Mouse (Mus musculus): ENCODE results near the gene Camta1. TPM values are rescaled to one million over a fixed set of nuclear protein-coding genes. Genes with fewer than 3 reads are reported as not detected.
A peak's percentile ranks its signal among the peaks of the same experiment; 100 is the strongest.

The Camta1 gene
- total RNA-seq, 1 experiment from 2014 or later, result 34.9 TPM

- ATAC-seq (replicated peaks; ENCODE audit: low read depth, poor library complexity, severe bottlenecking), result no peak
These were observed 229.4 kb downstream of the Camta1 start for GRCm38 (mm10) chr4:151632321-151632720.

GRCm38 (mm10) chr4:151630664-151631063 is 231.0 kb downstream of the Camta1 start:
- no peak for ATAC-seq (replicated peaks; ENCODE audit: low read depth, poor library complexity, severe bottlenecking)

GRCm38 (mm10) chr4:151630231-151630630 is 231.4 kb downstream of the Camta1 start:
- no peak for ATAC-seq (replicated peaks; ENCODE audit: low read depth, poor library complexity, severe bottlenecking)

- no peak for ATAC-seq (replicated peaks; ENCODE audit: low read depth, poor library complexity, severe bottlenecking)
These were observed 242.1 kb downstream of the Camta1 start for GRCm38 (mm10) chr4:151619541-151620016.

GRCm38 (mm10) chr4:151618420-151619310 is 243.0 kb downstream of the Camta1 start:
- ATAC-seq (replicated peaks; ENCODE audit: low read depth, poor library complexity, severe bottlenecking), result no peak

- ATAC-seq (replicated peaks; ENCODE audit: low read depth, poor library complexity, severe bottlenecking), result no peak
These were observed 250.1 kb downstream of the Camta1 start for GRCm38 (mm10) chr4:151611621-151612020.

- peak; percentile 80 for ATAC-seq (replicated peaks; ENCODE audit: low read depth, poor library complexity, severe bottlenecking)
These were observed 251.4 kb downstream of the Camta1 start for GRCm38 (mm10) chr4:151610266-151610665.

- ATAC-seq (replicated peaks; ENCODE audit: low read depth, poor library complexity, severe bottlenecking), result peak; percentile 68
These were observed 256.8 kb downstream of the Camta1 start for GRCm38 (mm10) chr4:151604907-151605306.

GRCm38 (mm10) chr4:151604481-151604880 is 257.2 kb downstream of the Camta1 start:
- ATAC-seq (replicated peaks; ENCODE audit: low read depth, poor library complexity, severe bottlenecking), result peak; percentile 99

- ATAC-seq (replicated peaks; ENCODE audit: low read depth, poor library complexity, severe bottlenecking), result no peak
These were observed 258.1 kb downstream of the Camta1 start for GRCm38 (mm10) chr4:151603586-151603985.

- ATAC-seq (replicated peaks; ENCODE audit: low read depth, poor library complexity, severe bottlenecking), result no peak
These were observed 266.6 kb downstream of the Camta1 start for GRCm38 (mm10) chr4:151595116-151595515.

- ATAC-seq (replicated peaks; ENCODE audit: low read depth, poor library complexity, severe bottlenecking), result no peak
These were observed 268.6 kb downstream of the Camta1 start for GRCm38 (mm10) chr4:151593042-151593441.

- ATAC-seq (replicated peaks; ENCODE audit: low read depth, poor library complexity, severe bottlenecking), result no peak
These were observed 275.6 kb downstream of the Camta1 start for GRCm38 (mm10) chr4:151586074-151586473.

GRCm38 (mm10) chr4:151577961-151578360 is 283.7 kb downstream of the Camta1 start:
- no peak for ATAC-seq (replicated peaks; ENCODE audit: low read depth, poor library complexity, severe bottlenecking)

GRCm38 (mm10) chr4:151576291-151577108 is 285.2 kb downstream of the Camta1 start:
- ATAC-seq (replicated peaks; ENCODE audit: low read depth, poor library complexity, severe bottlenecking), result no peak

- ATAC-seq (replicated peaks; ENCODE audit: low read depth, poor library complexity, severe bottlenecking), result no peak
These were observed 289.0 kb downstream of the Camta1 start for GRCm38 (mm10) chr4:151572716-151573115.

- ATAC-seq (replicated peaks; ENCODE audit: low read depth, poor library complexity, severe bottlenecking), result no peak
These were observed 292.1 kb downstream of the Camta1 start for GRCm38 (mm10) chr4:151569586-151569985.

GRCm38 (mm10) chr4:151568887-151569286 is 292.8 kb downstream of the Camta1 start:
- no peak for ATAC-seq (replicated peaks; ENCODE audit: low read depth, poor library complexity, severe bottlenecking)

- no peak for ATAC-seq (replicated peaks; ENCODE audit: low read depth, poor library complexity, severe bottlenecking)
These were observed 294.6 kb downstream of the Camta1 start for GRCm38 (mm10) chr4:151567105-151567504.

GRCm38 (mm10) chr4:151555505-151555904 is 306.2 kb downstream of the Camta1 start:
- ATAC-seq (replicated peaks; ENCODE audit: low read depth, poor library complexity, severe bottlenecking), result no peak

- ATAC-seq (replicated peaks; ENCODE audit: low read depth, poor library complexity, severe bottlenecking), result no peak
These were observed 312.2 kb downstream of the Camta1 start for GRCm38 (mm10) chr4:151549523-151549922.

Data from common myeloid progenitor, adult 5-6 weeks (primary cell).